Mouse (Mus musculus) G1E (cell line): ENCODE measurements at regions not wholly inside any gene's neighbourhood (a gene's known extent, or its start where the extent isn't known, plus 50 kb on each side); places are given as distances from the start of the nearest gene placed in this dataset.

Source experiments
- ATAC-seq: 2 replicates; pipeline ENCODE4 v1.8.0; 2016; ENCODE audit warnings: mild to moderate bottlenecking; ENCODE audit not compliant: insufficient number of reproducible peaks, poor library complexity, low FRiP score, severe bottlenecking; ENCODE audit errors: extremely low read depth
- DNase-seq: peaks from one replicate; pipeline ENCODE4 v3.0.0; 2012; ENCODE audit warnings: low spot score
- H3K27me3 ChIP-seq: 2 replicates; pipeline ENCODE4 v1.6.1; 2012; ENCODE audit warnings: mild to moderate bottlenecking, low read length, inconsistent platforms; ENCODE audit not compliant: insufficient read depth
- H3K36me3 ChIP-seq: replicated peaks from 2 replicates; pipeline ENCODE3; 2012; ENCODE audit warnings: mild to moderate bottlenecking, inconsistent platforms
- H3K4me1 ChIP-seq: 2 replicates; pipeline ENCODE4 v1.6.1; 2012; ENCODE audit warnings: low read depth, low read length, inconsistent platforms, mixed read lengths; ENCODE audit not compliant: insufficient read depth
- H3K4me3 ChIP-seq: 2 replicates; pipeline ENCODE4 v1.5.1; 2012; ENCODE audit warnings: low read depth, mild to moderate bottlenecking, inconsistent platforms, low read length, moderate library complexity, mixed read lengths
- H3K9me3 ChIP-seq: replicated peaks from 2 replicates; pipeline ENCODE4 v1.6.1; 2012; ENCODE audit warnings: inconsistent platforms
- CTCF ChIP-seq: IDR thresholded peaks from 2 replicates; pipeline ENCODE4 v1.5.1; 2012; ENCODE audit warnings: low read depth, low read length, inconsistent platforms, mixed read lengths
- GATA1 ChIP-seq: IDR thresholded peaks from 2 replicates; pipeline ENCODE4 v1.6.1; 2012; ENCODE audit warnings: borderline replicate concordance, low read length, inconsistent platforms, mixed read lengths
- GATA2 ChIP-seq: IDR thresholded peaks from 2 replicates; pipeline ENCODE4 v1.6.1; 2012; ENCODE audit warnings: low read depth, low read length, inconsistent platforms, borderline replicate concordance
- POLR2AphosphoS5 ChIP-seq: IDR thresholded peaks from 2 replicates; pipeline ENCODE4 v1.6.1; 2012; ENCODE audit warnings: low read depth, low read length, inconsistent platforms; ENCODE audit not compliant: insufficient replicate concordance
- TAL1 ChIP-seq: conservative IDR thresholded peaks from 2 replicates; pipeline ENCODE4 v1.6.1; 2012; ENCODE audit warnings: low read depth, low read length, inconsistent platforms, mixed read lengths

DNA sequence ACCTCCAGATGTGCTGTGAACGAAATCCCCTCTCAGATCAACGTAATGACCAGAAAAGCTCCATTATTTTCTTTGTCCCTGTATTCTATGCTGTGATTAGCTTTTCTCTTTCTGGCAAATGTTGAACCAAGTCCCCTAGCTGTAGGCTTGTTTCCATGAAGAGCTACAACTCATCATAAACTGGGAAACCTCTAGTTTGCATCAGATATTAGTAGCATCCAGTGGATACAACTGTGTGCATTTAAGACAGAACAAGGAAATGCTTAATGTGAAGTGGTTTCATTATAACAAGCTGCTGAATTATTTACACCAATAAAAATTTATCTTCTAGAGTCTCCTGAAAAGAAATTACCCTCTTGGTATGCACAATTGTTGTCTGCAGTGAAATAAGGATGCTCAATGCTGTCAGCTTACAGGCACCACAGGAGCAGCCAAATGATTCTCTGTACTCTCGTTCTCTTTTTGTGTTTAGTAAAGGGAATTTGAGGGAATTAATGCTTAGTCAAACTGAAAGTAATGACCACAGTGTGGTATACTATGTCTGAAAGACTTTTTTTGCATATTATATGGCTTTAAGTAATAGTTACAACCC is 623.6 kb upstream of the Foxg1 start:
- no peaks in the 10 kb centered on the region for H3K27me3 ChIP-seq
- H3K4me3 ChIP-seq: no peak overlapping the region
- no peak for TF ChIP-seq CTCF
- no peak for TF ChIP-seq GATA1
- TF ChIP-seq GATA2: no peak
- TF ChIP-seq TAL1: no peak
- no peak for TF ChIP-seq POLR2AphosphoS5
- H3K4me1 ChIP-seq: peaks cover 5% of the 10 kb centered on the region; the same call in 1 of the 2 replicates
- H3K36me3 ChIP-seq: no peaks in the 10 kb centered on the region
- ATAC-seq (no peak), DNase-seq (no peak)
- no peaks in the 10 kb centered on the region for H3K9me3 ChIP-seq
